Comparison of ENCODE assay signal across 8 mouse cellular contexts in the genomic region with DNA sequence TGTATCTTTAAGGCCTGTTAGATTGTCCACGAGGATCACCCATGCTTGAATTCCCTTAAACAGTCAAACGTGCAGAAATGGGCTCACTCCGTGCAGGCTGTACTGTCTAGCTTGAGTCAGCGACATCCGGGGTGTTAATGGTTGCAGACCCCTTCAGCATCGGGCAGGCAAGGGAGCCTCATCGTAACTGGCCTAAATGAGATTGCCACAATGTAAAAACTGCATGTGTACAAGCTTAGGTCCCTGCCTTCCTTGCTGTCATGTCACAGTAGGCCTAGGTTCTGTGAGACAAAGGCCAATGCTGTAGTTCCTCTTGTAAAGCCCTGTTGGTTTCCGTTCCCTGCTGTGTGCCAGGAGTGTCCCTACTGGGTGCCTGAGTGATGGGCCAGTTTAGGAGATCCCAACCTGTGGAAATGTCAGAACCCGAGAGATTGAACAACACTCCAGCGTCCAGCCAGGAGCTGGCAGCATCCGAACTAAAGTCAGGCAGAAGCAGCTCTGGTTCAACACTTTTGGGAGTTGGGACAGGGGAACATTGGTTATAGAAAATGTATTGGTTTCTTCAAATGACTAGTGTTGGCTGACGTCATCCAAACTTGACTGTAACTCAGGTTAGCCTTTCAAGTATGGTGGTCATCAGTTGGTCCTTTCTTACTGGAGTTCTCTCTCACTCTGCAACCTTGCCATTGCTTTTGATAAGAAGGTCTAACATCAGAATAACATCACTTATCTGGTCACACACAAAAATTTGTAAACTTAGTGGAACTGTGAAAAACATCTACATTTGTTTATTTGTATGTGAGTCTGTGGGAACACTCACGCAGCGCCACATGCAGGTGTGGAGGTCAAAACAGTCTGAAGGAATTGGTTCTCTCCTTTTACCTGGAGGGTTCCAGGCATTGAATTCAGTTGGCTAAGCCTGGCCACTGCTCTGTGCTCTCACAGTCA. TPM values are rescaled to one million over a fixed set of nuclear protein-coding genes. Genes with fewer than 3 reads are reported as not detected.
DNase-seq lines count a peak whose midpoint lies in the region; ATAC-seq lines count a peak whose summit lies in the region.

No protein-coding gene starts in this region.

- H3K27ac ChIP-seq in embryonic facial prominence, embryonic 12.5 days = peak overlapping the region; percentile 99
- H3K27ac ChIP-seq in hindbrain, embryonic 12.5 days = peak overlapping the region; percentile 98
- H3K27ac ChIP-seq in neural tube, embryonic 14.5 days (ENCODE audit: low read depth, low read length) = peak overlapping the region; percentile 100

- WGBS in embryonic facial prominence, embryonic 12.5 days = 28% methylated on average over 14 of the region's 14 CpGs
- WGBS in hindbrain, embryonic 12.5 days = 27% methylated on average over 14 of the region's 14 CpGs
- WGBS in neural tube, embryonic 14.5 days = 24% methylated on average over 14 of the region's 14 CpGs

- peak overlapping the region; percentile 89 for H3K9ac ChIP-seq in embryonic facial prominence, embryonic 12.5 days
- H3K9ac ChIP-seq in hindbrain, embryonic 12.5 days = peak overlapping the region; percentile 90
- H3K9ac ChIP-seq in neural tube, embryonic 14.5 days (replicated peaks; ENCODE audit: low read depth, low read length) = peak overlapping the region; percentile 95

- peak overlapping the region; percentile 90 for H3K4me2 ChIP-seq in embryonic facial prominence, embryonic 12.5 days (replicated peaks)
- H3K4me2 ChIP-seq in hindbrain, embryonic 12.5 days (replicated peaks) = peak overlapping the region; percentile 75
- peak overlapping the region; percentile 91 for H3K4me2 ChIP-seq in neural tube, embryonic 14.5 days (ENCODE audit: low read depth, low read length)

- no peak for ATAC-seq in cerebellum, adult (ENCODE audit: insufficient number of reproducible peaks, low FRiP score, low TSS enrichment)
- peak; percentile 16 for ATAC-seq in CD4-positive, CD25-positive, alpha-beta regulatory T cell, adult 4 months
- 0 out of 2 replicates have a peak, but pooled peaks have one; percentile 8 for ATAC-seq in embryonic facial prominence, embryonic 12.5 days (ENCODE audit: insufficient number of reproducible peaks, insufficient read depth, low FRiP score, low TSS enrichment)
- peak; percentile 33 for ATAC-seq in hindbrain, embryonic 12.5 days (ENCODE audit: low FRiP score)
- ATAC-seq in neural tube, embryonic 14.5 days (ENCODE audit: low read depth) = peak; percentile 12; the same call in 1 of the 2 replicates

- no peaks in the 10 kb centered on the region for H3K9me3 ChIP-seq in embryonic facial prominence, embryonic 12.5 days
- no peaks in the 10 kb centered on the region for H3K9me3 ChIP-seq in hindbrain, embryonic 12.5 days (replicated peaks)
- H3K9me3 ChIP-seq in neural tube, embryonic 14.5 days (ENCODE audit: control insufficient read depth, low read length) = no peaks in the 10 kb centered on the region

- 0 out of 2 replicates have a peak, but pooled peaks cover 8% of the 10 kb centered on the region for H3K36me3 ChIP-seq in embryonic facial prominence, embryonic 12.5 days
- peaks cover 7% of the 10 kb centered on the region; the same call in 1 of the 2 replicates for H3K36me3 ChIP-seq in hindbrain, embryonic 12.5 days
- H3K36me3 ChIP-seq in neural tube, embryonic 14.5 days (ENCODE audit: control insufficient read depth, insufficient read depth, low read length) = no peaks in the 10 kb centered on the region

- DNase-seq in cerebellum, postnatal 10 days = peak; percentile 53 to 65
- DNase-seq in lung, adult 18-20 months = peak; percentile 32 to 41
- DNase-seq in adrenal gland, adult 8-10 months = no peak

- peak overlapping the region; percentile 62 for H3K4me3 ChIP-seq in embryonic facial prominence, embryonic 12.5 days
- H3K4me3 ChIP-seq in hindbrain, embryonic 12.5 days = peak overlapping the region; percentile 67
- H3K4me3 ChIP-seq in neural tube, embryonic 14.5 days (ENCODE audit: low read depth, low read length) = peak overlapping the region; percentile 64

- H3K4me1 ChIP-seq in embryonic facial prominence, embryonic 12.5 days = peaks cover 17% of the 10 kb centered on the region
- H3K4me1 ChIP-seq in hindbrain, embryonic 12.5 days = peaks cover 22% of the 10 kb centered on the region
- H3K4me1 ChIP-seq in neural tube, embryonic 14.5 days (ENCODE audit: control insufficient read depth, insufficient read depth, low read length) = peaks cover 8% of the 10 kb centered on the region

- H3K27me3 ChIP-seq in embryonic facial prominence, embryonic 12.5 days = no peaks in the 10 kb centered on the region
- no peaks in the 10 kb centered on the region for H3K27me3 ChIP-seq in hindbrain, embryonic 12.5 days
- no peaks in the 10 kb centered on the region for H3K27me3 ChIP-seq in neural tube, embryonic 14.5 days (ENCODE audit: control insufficient read depth, insufficient read depth, low read length)

RNA-seq across cellular contexts. Expression of gene Unk, which starts 1.1 kb away (rescaled TPM):
- polyA plus RNA-seq in CD4-positive, CD25-positive, alpha-beta regulatory T cell, adult 4 months (2017; shearing (Covaris generic)) = 10 to 100 TPM; 10.4 to 16.1 TPM
- 43.6 and 44.1 TPM in 2 replicates for polyA plus RNA-seq in embryonic facial prominence, embryonic 12.5 days (2016; fragmentation: Nextera tagmentation; extraction: Ambion mirVana)
- 48.8 and 49.1 TPM in 2 replicates for polyA plus RNA-seq in hindbrain, embryonic 12.5 days (2016; fragmentation: Nextera tagmentation; extraction: Ambion mirVana)
- 29.1 and 29.5 TPM in 2 replicates for polyA plus RNA-seq in neural tube, embryonic 14.5 days (2014; fragmentation: Nextera tagmentation; extraction: Ambion mirVana)
- 10 to 100 TPM; 19.7 to 45.2 (median 29.6) TPM for total RNA-seq in adrenal gland, adult 8-10 months (2022)

RNA-seq across cellular contexts. Expression of gene H3f3b, which starts 3.4 kb away (rescaled TPM):
- 1,000 to 10,000 TPM; 1,562 to 1,754 TPM for polyA plus RNA-seq in CD4-positive, CD25-positive, alpha-beta regulatory T cell, adult 4 months (2017; shearing (Covaris generic))
- polyA plus RNA-seq in embryonic facial prominence, embryonic 12.5 days (2016; fragmentation: Nextera tagmentation; extraction: Ambion mirVana) = 2,246 and 2,293 TPM in 2 replicates
- 2,216 and 2,474 TPM in 2 replicates for polyA plus RNA-seq in hindbrain, embryonic 12.5 days (2016; fragmentation: Nextera tagmentation; extraction: Ambion mirVana)
- 1,887 and 2,049 TPM in 2 replicates for polyA plus RNA-seq in neural tube, embryonic 14.5 days (2014; fragmentation: Nextera tagmentation; extraction: Ambion mirVana)
- 100 to 1,000 TPM; 302 to 413 (median 377) TPM for total RNA-seq in adrenal gland, adult 8-10 months (2022)

RNA-seq across cellular contexts. Expression of gene Galk1, which starts 18.7 kb away (rescaled TPM):
- 10 to 100 TPM; 13.1 to 18.4 TPM for polyA plus RNA-seq in CD4-positive, CD25-positive, alpha-beta regulatory T cell, adult 4 months (2017; shearing (Covaris generic))
- polyA plus RNA-seq in embryonic facial prominence, embryonic 12.5 days (2016; fragmentation: Nextera tagmentation; extraction: Ambion mirVana) = 165 and 169 TPM in 2 replicates
- 109 and 115 TPM in 2 replicates for polyA plus RNA-seq in hindbrain, embryonic 12.5 days (2016; fragmentation: Nextera tagmentation; extraction: Ambion mirVana)
- polyA plus RNA-seq in neural tube, embryonic 14.5 days (2014; fragmentation: Nextera tagmentation; extraction: Ambion mirVana) = 45.0 and 53.6 TPM in 2 replicates
- total RNA-seq in adrenal gland, adult 8-10 months (2022) = 10 to 100 TPM; 37.3 to 55.6 (median 46.4) TPM

RNA-seq across cellular contexts. Expression of gene Unc13d, which starts 46.6 kb away (rescaled TPM):
- 100 to 1,000 TPM in 1 of 2 experiments, 10 to 100 TPM in 1; 73.8 to 138 TPM for polyA plus RNA-seq in CD4-positive, CD25-positive, alpha-beta regulatory T cell, adult 4 months (2017; shearing (Covaris generic))
- 1.3 and 1.8 TPM in 2 replicates for polyA plus RNA-seq in embryonic facial prominence, embryonic 12.5 days (2016; fragmentation: Nextera tagmentation; extraction: Ambion mirVana)
- 1.6 and 1.7 TPM in 2 replicates for polyA plus RNA-seq in hindbrain, embryonic 12.5 days (2016; fragmentation: Nextera tagmentation; extraction: Ambion mirVana)
- 0.88 and 0.98 TPM in 2 replicates for polyA plus RNA-seq in neural tube, embryonic 14.5 days (2014; fragmentation: Nextera tagmentation; extraction: Ambion mirVana)
- 1 to 10 TPM in 3 of 4 experiments, under 1 TPM in 1; 0.75 to 1.6 (median 1.4) TPM for total RNA-seq in adrenal gland, adult 8-10 months (2022)

RNA-seq across cellular contexts. Expression of gene Wbp2, which starts 55.6 kb away (rescaled TPM):
- polyA plus RNA-seq in CD4-positive, CD25-positive, alpha-beta regulatory T cell, adult 4 months (2017; shearing (Covaris generic)) = 100 to 1,000 TPM; 133 to 265 TPM
- 44.9 and 48.3 TPM in 2 replicates for polyA plus RNA-seq in embryonic facial prominence, embryonic 12.5 days (2016; fragmentation: Nextera tagmentation; extraction: Ambion mirVana)
- polyA plus RNA-seq in hindbrain, embryonic 12.5 days (2016; fragmentation: Nextera tagmentation; extraction: Ambion mirVana) = 90.7 and 97.7 TPM in 2 replicates
- polyA plus RNA-seq in neural tube, embryonic 14.5 days (2014; fragmentation: Nextera tagmentation; extraction: Ambion mirVana) = 161 and 177 TPM in 2 replicates
- 100 to 1,000 TPM; 194 to 199 (median 196) TPM for total RNA-seq in adrenal gland, adult 8-10 months (2022)
